Mouse (Mus musculus) heart, postnatal 4 days (tissue): ENCODE measurements at regions not wholly inside any gene's neighbourhood (a gene's known extent, or its start where the extent isn't known, plus 50 kb on each side); places are given as distances from the start of the nearest gene placed in this dataset.

Experiments
- DNase-seq: peaks from one replicate; pipeline ENCODE4 v3.0.0; 2021

GRCm38 (mm10) chr11:19830280-19831062 lies 93.7 kb upstream of the Spred2 start:
- peak; percentile 86 for DNase-seq

- DNase-seq, result no peak
Measured at GRCm38 (mm10) chr11:19834561-19834960, 89.6 kb upstream of the Spred2 start.

GRCm38 (mm10) chr11:19835221-19835745 lies 88.9 kb upstream of the Spred2 start:
- DNase-seq, result no peak

GRCm38 (mm10) chr11:19838932-19839331 lies 85.2 kb upstream of the Spred2 start:
- no peak for DNase-seq

- DNase-seq, result no peak
Measured at GRCm38 (mm10) chr11:19843084-19843483, 81.1 kb upstream of the Spred2 start.

GRCm38 (mm10) chr11:19847910-19848309 lies 76.3 kb upstream of the Spred2 start:
- DNase-seq, result no peak

GRCm38 (mm10) chr11:19848412-19848811 lies 75.8 kb upstream of the Spred2 start:
- DNase-seq, result no peak

GRCm38 (mm10) chr11:19849347-19849811 lies 74.8 kb upstream of the Spred2 start:
- no peak for DNase-seq

GRCm38 (mm10) chr11:19849844-19850420 lies 74.2 kb upstream of the Spred2 start:
- DNase-seq, result no peak

GRCm38 (mm10) chr11:19851022-19851615 lies 73.1 kb upstream of the Spred2 start:
- DNase-seq, result no peak

GRCm38 (mm10) chr11:19861596-19861995 lies 62.6 kb upstream of the Spred2 start:
- no peak for DNase-seq

GRCm38 (mm10) chr11:19863327-19863726 lies 60.8 kb upstream of the Spred2 start:
- no peak for DNase-seq

- no peak for DNase-seq
Measured at GRCm38 (mm10) chr11:19866262-19866661, 57.9 kb upstream of the Spred2 start.

GRCm38 (mm10) chr11:19869671-19870070 lies 54.5 kb upstream of the Spred2 start:
- DNase-seq, result no peak

- no peak for DNase-seq
Measured at GRCm38 (mm10) chr11:19870136-19870535, 54.0 kb upstream of the Spred2 start.

- no peak for DNase-seq
Measured at GRCm38 (mm10) chr11:19873796-19874195, 50.4 kb upstream of the Spred2 start.
